Mouse (Mus musculus) limb, embryonic 10.5 days (tissue): ENCODE measurements around the gene H2-Q7. TPM values are rescaled to one million over a fixed set of nuclear protein-coding genes. Genes with fewer than 3 reads are reported as not detected.
"Not testable (repeated sequence)": the region's sequence is repeated elsewhere in the genome, so short reads cannot be mapped to it uniquely, and the experiment has no call there.

ENCODE experiments used
- DNase-seq: peaks from one replicate; pipeline ENCODE4 v3.0.0-alpha.2; 2017; ENCODE audit warnings: low spot score
- H3K27ac ChIP-seq: fragments of 300-500 bp; sonication (generic); 2 replicates; pipeline ENCODE4 v1.5.1; 2016; ENCODE audit warnings: mild to moderate bottlenecking
- H3K27me3 ChIP-seq: fragments of 300-500 bp; sonication (generic); 2 replicates; pipeline ENCODE4 v1.6.1; 2016; ENCODE audit warnings: low read depth, mild to moderate bottlenecking; ENCODE audit not compliant: poor library complexity, severe bottlenecking
- H3K36me3 ChIP-seq: fragments of 300-500 bp; sonication (generic); 2 replicates; pipeline ENCODE4 v1.6.1; 2016; ENCODE audit warnings: mild to moderate bottlenecking, moderate library complexity
- H3K4me1 ChIP-seq: fragments of 300-500 bp; sonication (generic); 2 replicates; pipeline ENCODE4 v1.6.1; 2016
- H3K4me3 ChIP-seq: fragments of 300-500 bp; sonication (generic); 2 replicates; pipeline ENCODE4 v1.5.1; 2016; ENCODE audit warnings: mild to moderate bottlenecking, moderate library complexity
- H3K9me3 ChIP-seq: fragments of 300-500 bp; sonication (generic); replicated peaks from 2 replicates; pipeline ENCODE4 v1.6.1; 2016; ENCODE audit warnings: mild to moderate bottlenecking
- WGBS: fragments of 180-500 bp; shearing (Covaris S2); methylation state at CpG from one replicate; pipeline ENCODE4 v1.1.7; 2016; 5-methylcytosine and 5-hydroxymethylcytosine counted together
- polyA plus RNA-seq: library from polyadenylated mRNA; unstranded; fragments of >200 nt; fragmentation: Nextera tagmentation; extraction: Ambion mirVana; gene quantifications from 2 replicates; pipeline ENCODE4 v1.2.1, GENCODE M21; 2016

H2-Q7 gene
- polyA plus RNA-seq, 1 experiment from 2014 or later = 28.4 TPM

GRCm38 (mm10) chr17:35439925-35440645 lies 1.1 kb downstream of the H2-Q7 start:
- peak; percentile 55 for DNase-seq
- not testable (repeated sequence) for H3K9me3 ChIP-seq, H3K36me3 ChIP-seq
- H3K4me3 ChIP-seq = peak overlapping the region; percentile 63; the same call in 1 of the 2 replicates
- peaks cover 22% of the 10 kb centered on the region for H3K27me3 ChIP-seq
- peaks cover 12% of the 10 kb centered on the region for H3K4me1 ChIP-seq
- 0 out of 2 replicates have a peak overlapping the region, but pooled peaks have one; percentile 1 for H3K27ac ChIP-seq
- WGBS = 39% methylated on average over 27 of the region's 27 CpGs

DNA sequence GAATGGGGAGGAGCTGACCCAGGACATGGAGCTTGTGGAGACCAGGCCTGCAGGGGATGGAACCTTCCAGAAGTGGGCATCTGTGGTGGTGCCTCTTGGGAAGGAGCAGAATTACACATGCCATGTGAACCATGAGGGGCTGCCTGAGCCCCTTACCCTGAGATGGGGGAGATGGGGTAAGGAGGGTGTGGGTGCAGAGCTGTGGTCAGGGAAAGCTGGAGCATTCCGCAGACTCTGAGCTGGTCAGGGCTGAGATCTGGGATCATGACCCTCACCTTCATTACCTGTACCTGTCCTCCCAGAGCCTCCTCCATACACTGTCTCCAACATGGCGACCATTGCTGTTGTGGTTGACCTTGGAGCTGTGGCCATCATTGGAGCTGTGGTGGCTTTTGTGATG lies 3.4 kb downstream of the H2-Q7 start:
- DNase-seq, H3K4me3 ChIP-seq, H3K36me3 ChIP-seq, H3K27ac ChIP-seq, H3K9me3 ChIP-seq: not testable (repeated sequence)
- 92% methylated on average over 2 of the region's 2 CpGs for WGBS
- Histone ChIP-seq H3K27me3 (peaks cover 19% of the 10 kb centered on the region), H3K4me1 (peaks cover 12% of the 10 kb centered on the region)

DNA sequence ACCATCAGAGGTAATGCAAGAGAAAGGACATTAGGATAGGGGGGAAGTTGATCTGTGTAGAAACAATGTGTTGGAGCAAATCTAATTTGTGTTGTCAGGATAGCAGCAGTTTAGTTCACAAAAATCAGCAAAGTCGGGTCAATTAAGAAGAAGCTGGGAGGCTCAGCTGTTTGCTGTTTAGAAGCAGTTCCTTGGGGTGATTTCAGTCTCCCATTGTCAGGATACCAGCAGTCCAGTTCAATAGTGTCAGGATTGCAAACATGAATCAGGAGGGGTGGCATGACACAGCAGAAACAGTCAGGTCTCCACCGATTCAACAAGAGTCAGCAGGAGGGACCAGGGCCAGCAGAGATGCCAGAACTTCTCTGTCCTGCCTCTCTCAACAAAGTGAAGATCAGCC lies 5.6 kb downstream of the H2-Q7 start:
- H3K4me3 ChIP-seq, H3K9me3 ChIP-seq, H3K4me1 ChIP-seq, H3K27me3 ChIP-seq, DNase-seq, H3K27ac ChIP-seq, H3K36me3 ChIP-seq: not testable (repeated sequence)
- WGBS = 91% methylated on average over 2 of the region's 2 CpGs

DNA sequence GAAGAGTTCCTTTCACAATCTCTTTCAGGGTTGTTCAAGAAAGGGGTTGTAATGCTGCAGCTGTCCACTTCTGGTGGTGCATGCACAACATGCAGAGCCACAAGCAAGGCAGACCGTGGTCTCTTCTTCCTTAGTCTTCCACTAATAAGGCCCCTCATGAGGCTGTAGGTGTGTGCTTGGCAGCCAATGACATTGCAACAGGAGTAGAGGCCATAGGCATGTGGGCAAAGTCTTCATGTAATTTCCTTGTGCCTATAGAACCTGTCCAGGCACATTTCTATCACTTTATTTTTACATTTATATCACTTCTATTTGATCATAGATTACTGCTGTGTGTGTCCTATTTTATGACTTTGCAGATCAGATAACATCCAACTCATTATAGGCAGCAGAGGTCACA lies 19.3 kb downstream of the H2-Q7 start:
- no CpG with 5 or more reads among the region's 1 CpGs for WGBS
- H3K4me1 ChIP-seq, H3K36me3 ChIP-seq, H3K9me3 ChIP-seq, H3K27me3 ChIP-seq, DNase-seq, H3K27ac ChIP-seq, H3K4me3 ChIP-seq: not testable (repeated sequence)

DNA sequence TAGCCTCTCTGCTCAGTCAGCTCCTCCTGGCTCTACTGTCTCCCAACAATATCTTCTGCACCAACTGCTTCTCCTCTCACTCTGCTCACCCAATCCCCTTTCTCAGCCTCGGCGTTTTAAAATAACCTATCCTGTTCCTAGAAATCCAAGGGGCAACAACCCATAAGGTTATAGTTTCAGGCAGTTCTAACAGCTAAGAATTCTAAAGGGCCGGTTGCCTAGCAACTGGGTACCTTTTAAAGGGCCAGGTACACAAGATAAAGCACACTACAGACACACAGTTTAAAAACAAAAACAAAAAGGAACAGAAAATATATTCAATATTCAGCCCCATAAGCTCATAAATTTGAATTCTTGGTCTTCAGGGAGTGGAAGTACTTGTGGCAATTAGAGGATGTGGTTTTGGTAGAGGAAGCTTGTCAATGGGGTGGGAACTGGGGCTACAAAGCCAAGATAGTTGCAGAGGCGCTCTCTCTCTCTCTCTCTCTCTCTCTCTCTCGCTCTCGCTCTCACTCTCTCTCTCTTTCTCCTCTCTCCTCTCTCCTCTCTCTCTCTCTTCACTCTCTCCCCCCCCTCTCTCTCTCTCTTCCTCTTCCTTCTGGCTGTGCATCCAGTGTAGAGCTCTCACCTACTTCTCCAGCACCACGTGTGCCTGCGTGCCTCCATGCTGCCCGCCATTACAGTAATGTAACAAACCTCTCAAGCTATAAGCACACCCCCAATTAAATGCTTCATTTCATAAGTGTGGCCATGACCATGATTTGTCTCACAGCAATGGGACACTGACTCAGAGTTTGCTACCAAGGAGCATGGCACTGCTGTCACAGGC lies 21.8 kb downstream of the H2-Q7 start:
- not testable (repeated sequence) for H3K4me3 ChIP-seq, H3K27me3 ChIP-seq, H3K9me3 ChIP-seq, DNase-seq, H3K4me1 ChIP-seq, H3K27ac ChIP-seq, H3K36me3 ChIP-seq
- no CpG with 5 or more reads among the region's 9 CpGs for WGBS

DNA sequence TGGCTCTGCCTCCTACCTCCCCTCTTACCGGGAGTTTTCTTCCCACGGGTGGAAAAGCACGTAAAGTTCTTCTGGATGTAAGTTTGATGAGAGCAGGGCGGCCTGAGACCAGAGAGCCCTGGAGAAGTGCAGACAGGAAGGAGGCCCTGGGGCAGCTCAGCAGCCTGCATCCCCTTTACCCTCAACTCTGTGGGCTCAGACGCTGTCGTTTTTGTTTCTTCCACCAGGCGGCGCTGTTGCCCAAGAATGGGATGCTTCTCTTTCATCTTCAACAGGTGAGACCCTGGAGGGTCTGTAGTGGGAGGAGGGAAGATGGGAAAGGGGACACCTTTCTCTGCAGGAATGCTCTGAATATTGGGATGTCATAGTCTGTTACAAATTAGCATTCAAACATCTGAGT lies 26.7 kb downstream of the H2-Q7 start:
- WGBS = 11% methylated on average over 8 of the region's 8 CpGs
- peaks cover 24% of the 10 kb centered on the region for H3K27me3 ChIP-seq
- peak; percentile 77 for DNase-seq

DNA sequence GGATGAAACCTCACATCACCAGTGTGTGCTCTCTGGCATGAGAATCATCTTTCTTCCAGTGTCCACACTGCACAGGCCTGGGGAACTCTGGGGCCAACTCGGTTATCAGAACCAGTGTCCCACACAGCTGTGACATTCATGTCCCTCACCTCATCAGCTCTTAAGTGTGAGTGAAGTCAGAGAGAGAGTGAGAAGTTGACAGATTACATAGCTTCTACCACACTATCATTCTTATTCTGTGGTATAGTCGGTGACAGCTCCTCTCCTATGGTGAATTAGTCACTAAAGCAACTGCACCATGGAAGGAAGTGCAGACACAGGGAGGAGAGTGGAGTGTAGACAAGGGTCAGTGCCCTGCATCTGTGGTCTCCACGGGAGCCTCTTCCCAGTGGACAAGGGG lies 30.0 kb downstream of the H2-Q7 start:
- not testable (repeated sequence) for DNase-seq
- H3K27me3 ChIP-seq = peaks cover 53% of the 10 kb centered on the region

More for the DNA sequence above, 26.7 kb downstream of the H2-Q7 start:
- H3K27ac ChIP-seq, H3K4me3 ChIP-seq, H3K9me3 ChIP-seq, H3K36me3 ChIP-seq: not testable (repeated sequence)
- peaks cover 12% of the 10 kb centered on the region for H3K4me1 ChIP-seq

GRCm38 (mm10) chr17:35469842-35470751 lies 31.1 kb downstream of the H2-Q7 start, which contains the start of gene H2-Q10:
Gene H2-Q10 (plus strand): TSS chr17:35470089.
- peak within 1 kb of the TSS; percentile 55 for H3K4me3 ChIP-seq
- 0 out of 2 replicates have a peak within 1 kb of the TSS, but pooled peaks have one; percentile 30 for H3K27ac ChIP-seq
- H3K36me3 ChIP-seq = no peaks in the 10 kb centered on the region
- H3K4me1 ChIP-seq = peaks cover 13% of the 10 kb centered on the region
- under 1% methylated on average over 80 of the region's 80 CpGs for WGBS
- H3K27me3 ChIP-seq = peaks cover 58% of the 10 kb centered on the region
- no peaks in the 10 kb centered on the region for H3K9me3 ChIP-seq
- peak; percentile 56 for DNase-seq

More for the DNA sequence above, 30.0 kb downstream of the H2-Q7 start:
- not testable (repeated sequence) for H3K36me3 ChIP-seq, H3K27ac ChIP-seq, H3K4me3 ChIP-seq, H3K9me3 ChIP-seq
- WGBS = 68% methylated on average over 3 of the region's 3 CpGs
- H3K4me1 ChIP-seq = peaks cover 13% of the 10 kb centered on the region

DNA sequence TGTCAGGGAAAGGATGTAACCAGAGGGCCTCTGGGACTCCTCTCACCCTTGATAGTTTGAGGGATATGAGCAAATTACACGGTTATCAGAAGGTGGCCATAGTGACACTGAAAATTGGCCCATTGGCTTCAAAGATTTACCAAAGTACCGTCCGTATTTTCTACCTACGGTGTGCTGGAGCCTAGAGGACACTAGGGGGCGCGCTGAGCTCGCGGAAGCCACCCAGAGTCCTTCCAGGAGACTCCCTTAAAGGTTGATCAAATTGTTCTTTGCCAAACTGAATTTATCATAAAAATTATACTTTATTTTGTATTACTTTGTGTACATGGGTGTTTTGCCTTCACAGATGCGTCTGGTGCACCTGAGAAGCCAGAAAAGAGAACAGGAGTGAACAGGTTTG lies 45.1 kb downstream of the H2-Q7 start:
- WGBS = 1% methylated on average over 9 of the region's 9 CpGs
- Histone ChIP-seq H3K9me3 (no peaks in the 10 kb centered on the region), H3K4me1 (no peaks in the 10 kb centered on the region), H3K36me3 (no peaks in the 10 kb centered on the region), H3K27me3 (no peaks in the 10 kb centered on the region), H3K4me3 (no peak overlapping the region), H3K27ac (no peak overlapping the region)
- DNase-seq = peak; percentile 79

- Histone ChIP-seq H3K36me3 (no peaks in the 10 kb centered on the region), H3K27me3 (no peaks in the 10 kb centered on the region), H3K4me1 (no peaks in the 10 kb centered on the region), H3K9me3 (no peaks in the 10 kb centered on the region), H3K27ac (no peak overlapping the region), H3K4me3 (no peak overlapping the region)
- WGBS = 42% methylated on average over 4 of the region's 4 CpGs
- DNase-seq = no peak
These were observed 46.7 kb downstream of the H2-Q7 start for GRCm38 (mm10) chr17:35485702-35486101.

- H3K4me1 ChIP-seq = no peaks in the 10 kb centered on the region
- H3K27me3 ChIP-seq = no peaks in the 10 kb centered on the region
- DNase-seq = no peak
- H3K9me3 ChIP-seq = no peaks in the 10 kb centered on the region
- H3K36me3 ChIP-seq = no peaks in the 10 kb centered on the region
- no peak overlapping the region for H3K4me3 ChIP-seq
- 52% methylated on average over 10 of the region's 10 CpGs for WGBS
- no peak overlapping the region for H3K27ac ChIP-seq
These were observed 47.8 kb downstream of the H2-Q7 start for GRCm38 (mm10) chr17:35486726-35487125.

DNA sequence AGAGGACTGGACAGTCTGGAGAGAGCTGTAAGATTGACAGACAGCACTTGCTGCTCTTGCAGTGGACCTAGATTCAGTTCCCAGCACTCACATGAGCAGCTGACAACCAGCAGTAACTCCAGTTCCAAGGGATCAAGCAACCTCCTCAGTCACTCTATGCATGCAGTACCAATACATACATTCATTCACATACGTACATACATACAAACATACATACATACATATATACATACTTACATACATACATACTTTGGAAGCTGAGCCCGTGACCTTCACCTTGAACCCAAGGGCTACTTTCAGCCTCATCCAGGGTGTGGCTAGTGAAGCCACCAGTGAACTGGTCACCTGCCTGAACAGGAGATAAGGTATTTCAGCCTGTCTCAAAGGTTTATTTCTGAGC lies 49.1 kb downstream of the H2-Q7 start:
- 96% methylated on average over 2 of the region's 2 CpGs for WGBS

More for the DNA sequence above, 49.1 kb downstream of the H2-Q7 start:
- H3K4me3 ChIP-seq = no peak overlapping the region
- H3K9me3 ChIP-seq = no peaks in the 10 kb centered on the region
- H3K27me3 ChIP-seq = no peaks in the 10 kb centered on the region
- H3K36me3 ChIP-seq = no peaks in the 10 kb centered on the region
- H3K27ac ChIP-seq = no peak overlapping the region
- no peak for DNase-seq
- H3K4me1 ChIP-seq = no peaks in the 10 kb centered on the region
